Comparison of ENCODE assay signal across 18 mouse cellular contexts in genomic region chr15:83499211-83499755, GRCm38 (mm10). TPM values are rescaled to one million over a fixed set of nuclear protein-coding genes. Genes with fewer than 3 reads are reported as not detected.
"Had no signal": no experiment of that assay in that cellular context is flagged by ENCODE, and none has a peak within 500 bp of the region (broad histone marks: within the 10 kb centered on the region; RNA-seq: fewer than 3 reads in every experiment).

No protein-coding gene starts in this region.

- H3K9ac ChIP-seq: limb, embryonic 15.5 days; liver, embryonic 13.5 days; liver, postnatal 0 days; midbrain, embryonic 12.5 days; neural tube, embryonic 13.5 days had no signal

- H3K4me3 ChIP-seq: layer of hippocampus, adult 2 months; limb, embryonic 15.5 days; liver, embryonic 13.5 days; midbrain, embryonic 12.5 days; neural tube, embryonic 13.5 days had no signal

- H3K36me3 ChIP-seq: liver, embryonic 13.5 days had no signal

- ATAC-seq: inflammation-experienced regulatory T-cells, adult 6 months; intestine, postnatal 0 days; liver, postnatal 0 days; midbrain, embryonic 16.5 days had no signal

- H3K27me3 ChIP-seq: limb, embryonic 15.5 days; liver, embryonic 13.5 days; midbrain, embryonic 12.5 days; neural tube, embryonic 13.5 days had no signal

- DNase-seq: kidney, adult 8-10 months; kidney, postnatal 4 days; liver, embryonic 13.5 days; liver, postnatal 0 days; retina, postnatal 1 day; right cerebral cortex, postnatal 4 days; spleen, adult 18-20 months; thymus, adult 2 months; thymus, postnatal 25 days had no signal

- H3K4me2 ChIP-seq: limb, embryonic 15.5 days; liver, embryonic 13.5 days; midbrain, embryonic 12.5 days; neural tube, embryonic 13.5 days had no signal

- H3K4me1 ChIP-seq: limb, embryonic 15.5 days; midbrain, embryonic 12.5 days; neural tube, embryonic 13.5 days had no signal

- H3K27ac ChIP-seq: layer of hippocampus, adult 2 months; limb, embryonic 15.5 days; liver, embryonic 13.5 days; midbrain, embryonic 12.5 days; neural tube, embryonic 13.5 days had no signal

- H3K9me3 ChIP-seq: limb, embryonic 15.5 days; liver, embryonic 13.5 days; midbrain, embryonic 12.5 days; neural tube, embryonic 13.5 days had no signal

RNA-seq across cellular contexts. Expression of gene Bik, which starts 27.4 kb away (rescaled TPM):
- total RNA-seq: layer of hippocampus, adult 2 months; left cerebral cortex, adult 18-20 months; left cerebral cortex, postnatal 10 days had no signal
